Mouse (Mus musculus) cerebellum, adult 9-10 months (tissue): ENCODE results near the gene Ifih1.

Experiments
- DNase-seq: peaks from one replicate; pipeline ENCODE4 v3.0.0; 2022

Gene Ifih1

DNA sequence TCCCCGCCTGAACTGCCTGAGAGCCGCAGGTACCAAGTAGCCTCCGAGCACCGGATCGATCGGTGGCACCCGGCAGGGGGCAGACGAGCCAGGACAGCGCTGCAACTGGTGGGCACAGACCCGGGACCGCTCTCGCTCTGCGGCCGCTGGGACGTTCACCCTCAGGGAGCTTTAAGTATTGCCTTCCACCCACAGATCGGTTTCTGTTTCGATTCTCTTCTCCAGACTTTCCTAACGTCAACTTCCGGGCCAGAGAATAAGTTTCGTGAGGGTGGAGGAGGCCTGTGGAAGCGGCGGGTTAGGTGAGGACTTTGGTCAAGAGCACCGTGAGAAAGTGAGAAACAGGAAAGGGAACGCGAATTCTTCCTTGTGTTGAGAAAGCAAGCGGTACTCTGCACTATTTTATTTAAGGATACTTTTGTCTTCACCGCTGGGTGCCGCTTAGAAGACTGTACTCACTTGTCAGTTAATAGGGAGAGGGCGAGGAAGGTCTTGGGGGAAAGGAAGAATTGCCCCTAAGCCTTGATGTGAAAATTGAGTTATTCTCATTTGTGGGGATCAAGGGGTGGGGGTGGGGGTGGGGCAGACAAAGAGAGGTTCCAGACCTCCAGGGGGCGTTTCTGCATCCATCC is at the start of gene Ifih1:
Ifih1 (minus strand) TSS at position 242 of the 632 bp plus-strand sequence.
- DNase-seq = no peak

DNA sequence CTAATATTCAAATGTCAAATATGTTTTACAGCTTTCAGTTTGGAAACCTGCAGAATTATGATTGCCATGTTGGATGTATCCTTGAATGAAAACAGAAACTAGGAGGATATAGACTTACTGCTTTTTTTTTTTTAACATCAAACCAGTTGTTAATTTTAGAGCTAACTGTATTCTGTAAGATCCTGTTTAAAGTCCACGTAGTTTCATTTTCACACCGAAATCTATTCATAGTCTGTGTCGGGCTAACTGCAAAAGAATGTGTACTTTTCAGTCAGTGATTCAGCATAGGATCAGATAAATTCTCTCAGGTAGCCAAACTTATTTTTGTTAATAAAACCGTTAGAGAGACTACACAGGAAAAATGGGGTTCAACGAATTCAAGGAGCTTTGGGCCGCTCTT is 39.9 kb upstream of the Ifih1 start:
- DNase-seq = no peak

DNA sequence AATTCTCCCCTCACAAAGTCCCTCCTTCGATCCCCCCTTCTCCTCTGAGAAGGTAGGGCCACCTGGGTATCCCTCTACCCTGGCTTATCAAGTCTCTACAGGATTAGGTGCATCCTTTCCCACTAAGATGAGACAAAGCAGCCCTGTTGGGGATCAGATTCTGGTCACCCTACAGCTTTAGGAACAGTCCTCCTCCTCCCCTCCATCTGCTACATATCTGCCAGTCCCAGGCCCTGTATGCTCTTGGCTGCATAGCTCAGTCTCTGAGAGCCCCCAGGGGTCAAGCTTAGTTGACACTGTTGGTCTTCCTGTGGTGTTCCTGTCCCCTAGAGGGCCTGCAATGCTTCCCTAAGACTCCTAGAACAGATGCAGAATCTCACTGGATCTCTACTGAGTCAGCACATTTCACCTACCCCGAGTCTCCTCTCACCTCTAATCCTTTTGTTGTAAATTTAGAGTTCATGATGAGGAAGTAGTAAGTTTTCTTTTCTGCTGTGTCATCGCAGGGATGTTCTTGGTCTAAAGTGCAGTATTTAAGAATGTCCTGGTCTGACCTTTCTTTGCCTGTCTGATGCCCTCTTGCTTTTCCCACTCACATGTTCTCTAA is 39.0 kb upstream of the Ifih1 start:
- DNase-seq = no peak

DNA sequence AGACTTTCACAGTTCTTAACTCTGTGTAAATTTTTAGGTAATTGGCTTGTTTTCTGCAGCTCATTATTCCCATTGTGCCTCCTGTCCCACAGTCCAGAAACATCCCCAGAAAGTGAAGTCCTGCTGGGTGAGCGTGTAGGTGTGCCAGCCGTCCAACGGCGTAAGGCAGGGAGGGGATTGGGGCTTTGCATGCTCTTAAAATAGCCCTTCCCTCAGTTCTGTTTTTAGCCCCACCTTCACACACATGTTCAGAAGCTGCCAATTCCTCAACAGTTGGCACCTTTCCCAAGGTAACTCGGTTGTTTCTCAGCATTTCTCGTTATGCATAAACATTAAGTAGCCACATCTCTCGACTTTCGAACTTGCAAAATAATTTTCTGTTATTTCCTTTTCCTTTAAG is 35.6 kb upstream of the Ifih1 start:
- no peak for DNase-seq

- DNase-seq = no peak
Observed at GRCm38 (mm10) chr2:62672788-62673187, 26.7 kb upstream of the Ifih1 start.

GRCm38 (mm10) chr2:62670767-62671166 is 24.7 kb upstream of the Ifih1 start:
- DNase-seq = no peak

DNA sequence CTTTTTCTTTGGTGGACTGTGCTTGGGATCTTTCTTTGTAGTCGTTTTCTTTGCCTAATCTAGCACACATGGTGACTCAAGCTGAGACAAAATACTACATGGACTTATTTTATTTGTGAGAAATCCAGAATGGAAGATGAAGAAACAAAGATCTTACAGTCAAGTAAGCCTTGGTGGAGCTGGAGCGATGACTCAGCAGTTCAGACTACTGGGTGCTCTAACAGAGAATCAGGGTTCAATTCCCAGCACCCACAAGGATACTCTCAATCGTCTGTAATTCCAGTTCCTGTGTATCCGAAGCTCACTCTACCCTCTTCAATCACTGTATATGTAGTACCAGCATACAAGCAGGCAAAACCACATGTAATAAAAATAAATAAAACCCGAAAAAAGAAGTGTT is 24.2 kb upstream of the Ifih1 start:
- DNase-seq = no peak

GRCm38 (mm10) chr2:62669848-62670247 is 23.8 kb upstream of the Ifih1 start:
- DNase-seq = no peak

GRCm38 (mm10) chr2:62665536-62665935 is 19.5 kb upstream of the Ifih1 start:
- DNase-seq = peak; percentile 2

DNA sequence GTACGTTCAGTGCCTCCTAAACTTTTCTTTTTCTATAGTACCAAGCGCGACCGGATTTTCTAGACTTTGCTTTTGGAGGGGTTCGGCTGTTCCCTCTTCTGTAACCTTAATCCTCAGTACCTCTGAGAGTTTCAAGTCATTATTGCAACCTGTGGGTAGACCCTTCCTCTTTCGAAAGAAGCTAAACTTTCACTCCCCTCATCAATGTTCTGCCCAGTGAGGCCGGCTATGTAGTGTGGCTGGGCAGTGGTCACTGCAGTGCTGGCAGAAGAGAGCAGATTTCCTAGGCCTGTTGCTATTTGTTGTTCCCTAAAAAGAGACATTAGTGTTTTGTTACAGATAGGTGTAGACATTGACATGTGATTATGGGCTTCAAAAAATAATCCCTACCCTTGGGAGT is 18.8 kb upstream of the Ifih1 start:
- DNase-seq = no peak

GRCm38 (mm10) chr2:62664135-62664670 is 18.1 kb upstream of the Ifih1 start, which contains the start of gene Gca:
Gca (plus strand) TSS chr2:62664285.
- DNase-seq = peak; percentile 50

DNA sequence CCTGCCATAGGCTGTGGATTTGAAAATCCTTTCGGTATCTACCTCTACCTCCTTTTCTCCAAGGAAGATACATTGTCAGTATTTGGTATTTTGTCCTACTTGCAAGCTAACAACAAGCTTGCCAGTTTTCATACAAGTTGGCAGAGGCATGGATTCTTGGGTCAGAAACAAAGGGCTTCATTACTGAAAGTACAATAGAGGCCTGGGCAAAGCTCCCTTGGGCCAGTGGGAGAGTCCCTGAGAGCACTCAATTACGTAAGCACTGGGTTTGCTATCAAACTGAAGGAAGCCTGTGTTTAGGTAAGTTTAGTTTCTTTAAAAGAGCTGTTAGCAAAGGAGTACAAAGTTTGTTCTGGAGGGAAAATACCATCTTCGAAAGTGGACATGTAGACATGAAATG is 16.5 kb upstream of the Ifih1 start:
- DNase-seq = peak; percentile 5

DNA sequence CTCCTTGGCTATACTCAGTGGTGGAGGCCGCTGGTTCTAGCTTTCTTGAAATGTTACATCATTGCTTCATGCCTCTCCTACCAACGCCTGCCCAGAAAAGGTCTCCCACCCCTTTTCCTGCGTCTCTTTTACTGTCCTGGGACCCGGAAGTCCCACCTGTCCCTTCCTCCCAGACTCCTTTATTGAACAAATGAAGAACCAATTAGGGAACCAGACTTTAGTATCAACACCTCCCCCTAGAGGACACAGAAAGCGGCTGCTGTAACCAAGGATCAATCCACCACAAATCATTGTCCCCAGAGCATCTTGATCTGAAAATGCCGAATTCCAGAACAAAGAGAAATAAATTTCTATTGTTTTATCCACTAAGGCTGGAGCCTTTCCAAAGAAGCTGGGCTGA is 14.5 kb upstream of the Ifih1 start:
- DNase-seq = no peak

- DNase-seq = no peak
Observed at GRCm38 (mm10) chr2:62656072-62656471, 10.0 kb upstream of the Ifih1 start.

- peak; percentile 42 for DNase-seq
Observed at GRCm38 (mm10) chr2:62654519-62655338, 8.7 kb upstream of the Ifih1 start.

- no peak for DNase-seq
Observed at GRCm38 (mm10) chr2:62652466-62652865, 6.4 kb upstream of the Ifih1 start.

GRCm38 (mm10) chr2:62651890-62652289 is 5.8 kb upstream of the Ifih1 start:
- DNase-seq = no peak

DNA sequence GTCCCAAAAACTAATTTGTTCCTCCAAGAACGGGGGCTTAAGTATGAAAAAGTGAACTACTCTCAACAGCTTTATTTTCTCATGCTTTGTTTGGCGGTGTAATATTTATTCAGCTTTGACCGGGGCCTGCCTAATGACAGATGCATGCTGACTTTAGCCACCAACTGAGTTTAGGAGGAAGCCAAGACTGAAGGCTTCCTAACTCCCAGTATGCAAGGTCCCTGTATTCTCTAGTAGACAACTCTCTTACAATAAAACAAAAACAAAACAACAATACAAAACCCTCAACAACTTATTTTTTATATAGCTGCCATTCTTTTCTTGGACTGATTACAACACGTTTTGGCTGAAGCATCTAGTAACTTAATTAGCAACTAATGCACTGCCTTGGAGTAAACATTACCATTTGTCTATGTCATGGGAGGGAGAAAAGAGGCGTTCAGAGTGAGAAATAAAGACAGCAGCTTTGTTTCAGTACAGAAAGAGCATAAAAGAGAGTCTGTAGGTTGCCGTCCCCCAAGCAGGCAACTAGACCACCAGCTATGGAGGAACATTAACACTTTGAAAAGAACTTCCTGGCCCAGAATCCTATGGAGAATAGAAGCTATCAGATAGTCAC is 725 bp upstream of the Ifih1 start:
- DNase-seq = no peak

GRCm38 (mm10) chr2:62645475-62645874 is 580 bp downstream of the Ifih1 start:
- DNase-seq = no peak

DNA sequence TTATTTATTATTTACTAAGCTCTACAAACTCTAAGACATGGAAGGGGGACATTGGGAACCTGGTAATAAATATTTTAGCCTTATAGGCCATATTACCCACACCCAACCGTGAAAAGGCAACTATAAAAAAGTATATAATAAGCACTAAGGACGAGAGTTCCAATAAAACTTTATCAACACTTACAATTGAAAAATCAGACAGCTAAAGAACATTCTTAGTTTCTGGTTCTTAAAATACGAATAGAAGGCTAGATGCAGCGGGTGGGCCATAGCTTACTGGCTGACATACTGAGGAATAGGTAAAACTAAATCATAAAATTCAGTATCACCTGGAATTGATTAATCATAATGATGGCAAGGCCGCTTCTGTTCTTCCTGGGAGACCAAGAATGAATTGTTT is 1.2 kb downstream of the Ifih1 start:
- no peak for DNase-seq

GRCm38 (mm10) chr2:62643405-62644305 is 2.4 kb downstream of the Ifih1 start:
- DNase-seq = no peak

DNA sequence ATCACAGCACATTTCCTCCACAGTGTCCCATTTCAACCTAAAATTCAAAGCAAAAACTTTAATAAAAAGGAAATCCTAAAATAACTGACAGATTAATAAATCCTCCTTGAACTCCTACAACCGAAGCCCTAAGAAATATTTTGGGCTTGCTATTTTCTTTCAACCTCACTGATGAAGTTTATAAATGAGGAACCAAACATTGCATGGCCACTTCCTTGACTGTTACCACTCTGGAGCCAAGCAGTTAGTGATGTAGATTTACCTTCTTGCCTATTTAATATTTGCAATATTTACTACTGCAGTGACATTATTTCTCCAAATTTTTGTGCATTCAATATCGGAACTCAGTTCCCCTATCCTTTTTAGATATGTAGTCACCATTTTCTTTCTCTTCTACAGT is 6.2 kb downstream of the Ifih1 start:
- DNase-seq = no peak
